Mouse (Mus musculus): ENCODE data around the gene 4930442H23Rik. TPM values are rescaled to one million over a fixed set of nuclear protein-coding genes. Genes with fewer than 3 reads are reported as not detected.

The 4930442H23Rik gene
- polyA plus RNA-seq (2012), result not detected in 2 replicates

DNA sequence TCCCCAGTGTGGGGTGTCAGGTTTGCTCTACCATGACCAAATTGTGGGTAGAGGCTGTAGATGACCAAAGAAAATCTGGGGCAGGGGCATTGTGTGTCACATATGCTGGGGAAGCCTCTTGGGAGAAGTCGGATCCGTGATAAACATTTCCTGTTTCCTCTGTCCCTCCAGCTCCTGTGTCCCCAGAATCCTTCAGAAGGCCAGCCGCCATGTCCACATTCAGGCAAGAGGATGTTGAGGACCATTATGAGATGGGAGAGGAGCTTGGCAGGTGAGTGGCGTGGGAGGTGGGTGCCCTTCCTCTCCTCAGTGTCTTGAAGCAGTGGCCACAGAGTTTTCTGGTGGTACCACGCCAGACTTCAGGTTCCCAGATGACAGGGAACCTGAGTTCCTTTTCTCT, at the start of gene 4930442H23Rik:
Gene 4930442H23Rik (minus strand): TSS at position 45 of the 400 bp plus-strand sequence.

DNA sequence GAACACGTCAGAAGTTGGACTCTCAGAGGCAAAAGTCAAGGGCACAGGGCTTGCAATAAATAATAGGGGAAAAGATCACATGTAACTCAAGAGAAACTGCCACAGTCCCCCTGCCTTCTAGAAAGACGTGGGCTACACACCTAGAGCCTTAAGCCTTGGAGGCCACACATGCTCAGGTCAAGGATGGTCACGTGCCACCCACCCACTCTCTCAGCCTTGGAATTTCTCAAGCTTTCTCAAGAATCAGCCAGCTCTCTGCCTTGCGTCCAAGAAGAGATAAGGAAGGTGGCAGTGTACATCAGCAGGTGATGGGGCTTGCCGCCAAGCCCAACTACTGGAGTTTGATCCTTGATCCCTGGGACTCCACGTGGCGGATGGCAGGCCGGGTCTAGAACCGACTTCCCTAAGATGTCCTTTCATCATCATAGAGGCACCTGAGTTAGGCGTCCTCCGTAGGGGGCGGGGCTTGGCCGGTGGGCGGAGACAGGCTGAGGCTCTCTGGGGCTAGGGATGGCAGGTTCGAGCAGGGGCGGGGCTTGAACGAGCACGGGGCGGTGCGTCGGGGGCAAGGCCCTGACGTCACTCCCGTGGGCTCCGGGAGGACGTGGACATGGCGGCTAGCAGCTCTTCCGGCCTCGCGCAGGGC, 49.1 kb upstream of the 4930442H23Rik start, which contains the start of gene Zfr2:
Gene Zfr2 (plus strand): TSS at position 576 of the 646 bp plus-strand sequence.

DNA sequence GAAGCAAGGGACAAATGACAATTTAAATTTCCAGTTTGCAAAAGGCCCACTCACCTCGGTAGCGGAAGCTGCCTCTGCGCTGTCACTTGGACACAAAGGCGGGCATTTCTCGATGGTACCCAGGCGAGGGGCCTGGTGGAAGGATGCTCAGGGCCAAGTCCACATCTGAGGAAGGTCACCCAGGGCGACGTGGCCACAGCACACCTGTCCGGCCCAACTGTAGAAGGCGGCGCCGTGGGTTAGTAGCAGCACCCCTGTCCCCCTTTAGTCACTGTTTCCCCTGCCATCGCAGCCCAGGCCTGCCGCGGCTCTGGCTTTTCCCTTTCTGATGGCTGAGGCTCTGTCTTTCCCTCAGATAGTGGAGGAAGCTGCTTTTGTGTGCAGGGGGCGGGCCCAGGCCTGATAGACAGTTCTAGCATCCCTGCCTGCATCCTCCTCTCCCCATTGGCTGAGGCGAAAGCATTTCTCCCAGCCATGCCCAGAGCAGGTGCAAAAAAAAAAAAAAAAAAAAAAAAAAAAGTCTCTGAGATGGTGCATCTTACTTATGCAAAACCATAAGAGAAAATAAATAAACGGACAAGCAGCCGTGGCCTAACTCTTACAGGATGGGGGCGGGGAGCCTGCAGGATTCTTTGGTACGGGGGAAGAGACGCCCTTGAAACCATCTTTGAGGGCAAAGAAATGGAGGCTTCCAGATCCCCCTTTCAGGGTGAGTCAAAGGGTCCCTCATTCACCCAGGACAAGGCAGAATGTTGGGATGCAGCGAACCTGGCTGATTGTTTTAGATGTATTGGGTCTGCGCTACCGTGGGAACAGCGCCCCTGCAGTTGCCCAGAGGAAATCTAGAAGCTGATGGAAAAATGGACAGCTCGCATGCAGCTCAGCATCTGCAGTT, 47.0 kb upstream of the 4930442H23Rik start, which contains the start of gene Atcay:
Gene Atcay (minus strand): TSS at position 396 of the 895 bp plus-strand sequence.

DNA sequence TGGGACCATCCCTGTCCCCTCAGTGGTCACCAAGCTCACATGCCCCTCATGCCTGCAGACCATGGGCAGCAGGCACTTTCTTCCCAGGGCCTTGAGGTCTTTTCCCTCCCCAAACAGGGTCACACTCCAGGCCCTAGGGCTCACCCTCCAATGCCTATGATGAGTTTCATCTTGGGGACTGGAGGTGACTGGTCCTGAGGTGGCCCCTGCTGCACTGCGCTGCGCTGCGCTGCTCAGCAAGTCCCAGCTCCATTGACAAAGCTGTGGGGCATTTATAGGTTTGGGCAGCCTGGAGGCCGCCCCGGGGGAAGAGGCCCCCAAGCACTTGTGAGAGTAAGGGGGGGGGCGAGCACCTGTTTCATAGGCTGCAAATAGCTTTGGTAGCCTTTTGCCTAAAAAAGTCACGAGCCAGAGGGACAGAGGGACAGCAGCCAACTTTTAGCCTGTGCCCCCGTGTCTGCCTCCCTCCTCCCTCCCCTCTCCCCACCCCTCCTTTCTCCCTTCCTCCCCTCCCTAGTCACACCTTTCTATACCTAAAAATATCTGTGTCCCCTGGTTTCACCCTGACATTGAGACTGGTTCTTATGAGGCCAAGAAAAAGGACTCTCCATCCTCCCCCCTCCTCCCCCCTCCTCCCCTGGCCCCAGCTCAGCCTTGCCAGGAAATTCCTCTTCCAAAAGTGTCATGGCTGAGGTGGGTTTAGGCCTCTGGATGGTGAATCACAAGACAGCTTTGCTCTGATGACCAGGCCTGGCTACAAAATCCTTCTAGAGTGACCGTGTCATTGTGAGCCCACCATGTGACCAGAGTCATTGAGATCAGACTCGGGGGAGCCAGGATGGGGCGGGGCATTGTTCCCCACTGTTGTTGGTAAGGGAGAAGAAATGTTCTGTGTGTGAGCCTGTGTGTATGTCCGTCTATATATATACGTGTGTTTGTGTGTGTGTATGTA, 18.4 kb upstream of the 4930442H23Rik start, which contains the start of gene Nmrk2:
Gene Nmrk2 (minus strand): TSS at position 245 of the 952 bp plus-strand sequence.

DNA sequence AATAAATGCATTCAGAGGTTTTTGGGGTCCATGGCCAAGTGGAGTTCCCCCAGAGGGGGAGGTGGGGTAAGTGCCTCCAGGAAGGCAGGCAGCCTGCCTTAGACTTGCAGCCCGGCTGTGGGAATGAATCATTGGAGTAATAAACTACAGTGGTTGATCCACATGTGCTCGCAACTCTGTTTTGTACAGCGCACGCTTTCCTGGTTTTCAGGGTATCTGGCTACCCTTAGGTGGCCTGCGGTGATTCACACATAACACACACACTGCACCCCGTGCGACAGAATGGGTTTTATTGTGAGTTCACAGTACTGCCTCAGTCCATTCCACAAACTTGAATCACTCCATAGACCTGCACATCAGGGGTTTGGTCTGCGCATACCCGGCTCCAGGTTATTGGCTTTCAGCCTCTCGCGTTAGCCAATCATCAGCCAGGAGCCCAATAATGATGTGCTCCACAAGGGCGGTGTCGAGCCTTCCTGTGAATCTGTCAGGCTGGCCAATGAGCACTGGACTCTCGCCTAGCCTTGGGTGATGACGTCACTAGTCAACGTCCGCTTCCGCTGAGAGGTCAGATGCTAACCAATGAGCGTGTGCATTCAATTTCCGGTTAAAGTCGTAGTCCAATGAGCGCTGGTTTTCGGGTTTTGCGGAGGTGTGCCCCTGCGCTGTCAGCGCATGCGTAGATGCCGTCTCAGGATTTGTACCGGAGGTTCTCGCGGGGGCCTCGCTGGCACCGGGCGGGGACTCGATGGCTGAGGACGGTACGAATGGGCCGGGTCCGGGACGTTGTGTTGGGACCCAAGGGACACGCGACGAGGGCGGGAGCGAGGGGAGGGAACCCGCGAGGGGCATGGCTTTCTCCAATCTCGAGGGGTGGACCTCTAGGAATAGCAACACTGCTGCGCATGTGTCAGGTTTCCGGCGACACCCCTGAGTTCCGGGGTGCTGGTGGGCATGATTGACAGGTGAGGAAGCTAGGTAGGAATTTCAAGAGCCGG, 1.0 kb downstream of the 4930442H23Rik start, which contains the start of gene Dapk3:
Gene Dapk3 (plus strand): TSS at position 670 of the 998 bp plus-strand sequence.

DNA sequence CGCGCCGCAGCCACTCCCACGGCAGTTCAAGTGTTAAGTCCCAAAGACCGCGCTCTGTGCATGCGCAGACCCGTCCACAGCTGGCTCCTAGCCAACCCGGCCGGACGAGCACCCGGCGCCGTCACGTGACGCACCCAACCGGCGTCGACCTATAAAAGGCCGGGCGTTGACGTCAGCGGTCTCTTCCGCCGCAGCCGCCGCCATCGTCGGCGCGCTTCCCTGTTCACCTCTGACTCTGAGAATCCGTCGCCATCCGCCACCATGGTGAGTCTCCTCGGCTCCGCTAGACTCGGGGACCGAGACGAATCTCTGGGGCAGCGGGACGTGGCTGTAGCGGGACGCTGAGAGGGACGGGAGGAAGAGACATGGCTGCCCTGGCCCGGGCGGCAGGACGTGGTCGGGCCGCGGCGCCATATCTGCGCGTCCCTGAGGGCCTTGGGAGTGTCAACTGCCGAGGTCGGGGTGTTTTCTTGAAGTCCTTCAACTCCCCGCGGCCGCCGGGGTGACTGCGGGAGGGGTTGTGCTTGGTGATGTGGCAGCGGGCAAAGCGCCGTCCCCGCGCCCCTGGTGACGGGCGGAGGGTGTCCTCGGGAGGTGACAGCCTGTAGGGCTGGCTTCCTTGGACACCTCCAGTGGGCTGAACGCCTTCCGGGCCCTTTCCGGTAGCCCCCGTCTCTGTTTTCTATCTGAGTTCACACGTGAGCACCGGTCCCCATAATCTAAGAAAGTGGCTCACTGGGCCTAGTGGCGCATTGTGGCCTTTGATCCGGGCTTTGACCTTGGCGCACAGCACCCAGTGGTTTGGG, 7.0 kb downstream of the 4930442H23Rik start, which contains the start of gene Eef2:
Gene Eef2 (plus strand): TSS at position 166 of the 806 bp plus-strand sequence.

DNA sequence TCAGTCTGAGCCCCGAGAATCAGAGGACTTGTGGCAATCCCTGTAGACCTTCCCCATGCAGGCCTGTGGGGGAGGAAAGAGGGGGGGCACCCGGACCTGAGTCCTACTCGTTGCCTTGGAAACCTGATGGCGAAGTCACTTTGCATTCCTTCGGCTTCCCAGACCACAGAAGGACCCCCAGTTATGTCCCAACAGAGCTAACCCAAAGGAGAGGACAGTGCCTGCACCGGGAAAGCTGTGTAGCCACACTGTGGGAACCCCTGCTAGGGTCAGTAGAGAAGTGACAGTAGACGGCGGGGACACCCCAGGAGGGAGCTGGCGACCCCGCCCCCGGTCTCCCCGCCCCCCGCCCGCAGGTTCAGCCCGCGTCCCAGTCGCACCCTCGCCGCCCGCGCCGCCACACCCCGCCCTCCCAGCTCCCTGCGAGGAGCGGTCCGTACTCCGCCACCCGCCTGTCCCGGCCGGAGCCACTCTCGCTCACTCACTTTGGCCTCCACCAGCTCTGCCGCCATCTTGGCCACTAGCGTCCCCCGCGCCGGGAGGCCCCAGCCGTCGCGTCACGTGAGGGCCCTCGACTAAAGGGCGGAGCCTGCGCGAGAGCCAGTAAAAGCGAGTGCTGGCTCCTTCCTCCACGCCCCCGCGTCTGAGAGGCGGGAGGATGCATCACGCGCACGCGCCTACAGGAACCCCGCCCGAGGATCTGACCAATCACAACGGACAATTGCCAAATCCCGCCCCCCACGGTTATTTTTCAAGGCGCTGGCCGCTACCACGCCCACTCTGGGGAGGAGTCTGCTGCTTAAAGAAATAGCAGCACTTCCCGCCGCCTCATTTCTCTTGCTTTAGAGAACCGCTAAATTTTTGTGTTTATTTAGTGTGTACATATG, 16.2 kb downstream of the 4930442H23Rik start, which contains the start of gene Pias4:
Gene Pias4 (minus strand): TSS at position 724 of the 887 bp plus-strand sequence.

DNA sequence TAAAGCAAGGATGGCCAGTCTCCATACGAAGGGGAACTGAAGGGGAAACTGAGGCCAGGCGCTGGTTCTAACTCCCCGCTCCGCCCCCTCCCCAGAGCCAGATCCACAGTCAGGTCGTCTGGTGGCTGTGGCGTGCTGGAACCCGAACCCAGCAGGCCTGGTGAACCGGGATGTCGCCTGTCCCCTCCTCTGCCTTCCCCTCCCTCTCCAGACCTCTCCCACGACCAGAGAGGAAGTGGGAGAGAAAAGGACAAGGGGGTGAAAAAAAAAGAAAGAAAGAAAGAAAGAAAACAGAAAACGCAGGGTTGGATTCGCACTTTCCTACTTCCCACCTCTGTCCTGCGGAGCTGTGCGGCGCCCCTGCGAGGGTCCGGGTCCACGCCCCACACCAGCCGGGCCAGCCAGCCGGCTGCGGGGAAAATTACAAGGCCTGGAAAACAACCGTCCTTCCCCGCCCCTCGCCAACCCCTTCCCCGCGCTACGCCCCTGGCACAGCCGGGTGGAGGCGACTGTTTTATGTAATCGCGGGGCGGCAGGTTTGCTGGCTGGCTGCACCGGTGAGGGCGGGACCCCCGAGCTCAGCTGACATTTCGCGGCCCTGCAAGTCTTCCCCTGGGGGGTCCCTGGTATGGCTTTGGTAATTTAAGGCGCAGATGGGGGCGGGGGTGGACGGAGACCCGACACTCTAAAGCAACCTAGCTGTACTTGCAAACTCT, 48.5 kb downstream of the 4930442H23Rik start, which contains the start of gene Zbtb7a:
Gene Zbtb7a (plus strand): TSS at position 255 of the 716 bp plus-strand sequence.

Other genes starting within 250 kb of the 4930442H23Rik start
- 0.65 and 0.67 TPM in 2 replicates for gene Gng7, start 168.9 kb downstream of the 4930442H23Rik start, polyA plus RNA-seq (2012)
- gene Diras1, start 158.2 kb downstream of the 4930442H23Rik start, polyA plus RNA-seq (2012), result 0.02 TPM in 1 of 2 replicates, not detected in the other
- gene Slc39a3, start 146.4 kb downstream of the 4930442H23Rik start, polyA plus RNA-seq (2012), result 8.5 and 9.1 TPM in 2 replicates
- 180 and 187 TPM in 2 replicates for gene Sgta, start 123.7 kb downstream of the 4930442H23Rik start, polyA plus RNA-seq (2012)
- 82.5 and 89.0 TPM in 2 replicates for gene Thop1, start 113.8 kb downstream of the 4930442H23Rik start, polyA plus RNA-seq (2012)
- 0.54 and 0.71 TPM in 2 replicates for gene Creb3l3, start 85.0 kb downstream of the 4930442H23Rik start, polyA plus RNA-seq (2012)
- gene Map2k2, start 77.9 kb downstream of the 4930442H23Rik start, polyA plus RNA-seq (2012), result 414 and 429 TPM in 2 replicates
- 140 and 145 TPM in 2 replicates for gene Zbtb7a, start 48.6 kb downstream of the 4930442H23Rik start, polyA plus RNA-seq (2012)
- gene Pias4, start 15.9 kb downstream of the 4930442H23Rik start, polyA plus RNA-seq (2012), result 42.4 and 50.2 TPM in 2 replicates
- 2,457 and 2,760 TPM in 2 replicates for gene Eef2, start 7.2 kb downstream of the 4930442H23Rik start, polyA plus RNA-seq (2012)
- 87.1 and 87.3 TPM in 2 replicates for gene Dapk3, start 844 bp downstream of the 4930442H23Rik start, polyA plus RNA-seq (2012)
- not detected in 2 replicates for gene Nmrk2, start 18.2 kb upstream of the 4930442H23Rik start, polyA plus RNA-seq (2012)
- gene Atcay, start 47.0 kb upstream of the 4930442H23Rik start, polyA plus RNA-seq (2012), result 0.06 TPM in 1 of 2 replicates, not detected in the other
- 0.35 and 0.63 TPM in 2 replicates for gene Zfr2, start 49.3 kb upstream of the 4930442H23Rik start, polyA plus RNA-seq (2012)
- 66.6 and 73.6 TPM in 2 replicates for gene Matk, start 69.1 kb upstream of the 4930442H23Rik start, polyA plus RNA-seq (2012)
- 478 and 479 TPM in 2 replicates for gene Mrpl54, start 83.1 kb upstream of the 4930442H23Rik start, polyA plus RNA-seq (2012)
- 99.2 and 99.9 TPM in 2 replicates for gene Apba3, start 83.1 kb upstream of the 4930442H23Rik start, polyA plus RNA-seq (2012)
- 15.6 and 16.5 TPM in 2 replicates for gene Tjp3, start 107.7 kb upstream of the 4930442H23Rik start, polyA plus RNA-seq (2012)
- 317 and 331 TPM in 2 replicates for gene Pip5k1c, start 109.1 kb upstream of the 4930442H23Rik start, polyA plus RNA-seq (2012)
- gene Cactin, start 137.3 kb upstream of the 4930442H23Rik start, polyA plus RNA-seq (2012), result 96.8 and 123 TPM in 2 replicates
- 3.6 and 5.2 TPM in 2 replicates for gene Tbxa2r, start 144.9 kb upstream of the 4930442H23Rik start, polyA plus RNA-seq (2012)
- 0.32 and 0.93 TPM in 2 replicates for gene Gipc3, start 159.4 kb upstream of the 4930442H23Rik start, polyA plus RNA-seq (2012)
- gene Hmg20b, start 166.6 kb upstream of the 4930442H23Rik start, polyA plus RNA-seq (2012), result 274 and 308 TPM in 2 replicates
- gene Mfsd12, start 173.6 kb upstream of the 4930442H23Rik start, polyA plus RNA-seq (2012), result 60.6 and 65.0 TPM in 2 replicates
- 2.8 and 5.0 TPM in 2 replicates for gene 4930404N11Rik, start 182.0 kb upstream of the 4930442H23Rik start, polyA plus RNA-seq (2012)
- 55.8 and 61.0 TPM in 2 replicates for gene Fzr1, start 194.7 kb upstream of the 4930442H23Rik start, polyA plus RNA-seq (2012)
- 169 and 171 TPM in 2 replicates for gene Dohh, start 200.6 kb upstream of the 4930442H23Rik start, polyA plus RNA-seq (2012)
- 0.64 and 1.3 TPM in 2 replicates for gene Gm48551, start 200.6 kb upstream of the 4930442H23Rik start, polyA plus RNA-seq (2012)
- 6.5 and 12.0 TPM in 2 replicates for gene Gm48552, start 205.2 kb upstream of the 4930442H23Rik start, polyA plus RNA-seq (2012)
- 9.7 and 10.1 TPM in 2 replicates for gene Smim24, start 209.2 kb upstream of the 4930442H23Rik start, polyA plus RNA-seq (2012)